Mouse (Mus musculus) cortical plate, adult 2 months (tissue): ENCODE measurements around the gene Adprm.

Experiments used
- CTCF ChIP-seq: fragments of 200-500 bp; IDR thresholded peaks from 2 replicates; pipeline ENCODE4 v1.5.1; 2011; ENCODE audit warnings: mild to moderate bottlenecking, control low read depth, low read length; ENCODE audit not compliant: insufficient read depth; ENCODE audit errors: extremely low read depth
- POLR2A ChIP-seq: fragments of 200-500 bp; IDR thresholded peaks from 2 replicates; pipeline ENCODE4 v1.6.1; 2011; ENCODE audit warnings: mild to moderate bottlenecking, low read length, control low read depth; ENCODE audit not compliant: insufficient read depth; ENCODE audit errors: extremely low read depth

DNA sequence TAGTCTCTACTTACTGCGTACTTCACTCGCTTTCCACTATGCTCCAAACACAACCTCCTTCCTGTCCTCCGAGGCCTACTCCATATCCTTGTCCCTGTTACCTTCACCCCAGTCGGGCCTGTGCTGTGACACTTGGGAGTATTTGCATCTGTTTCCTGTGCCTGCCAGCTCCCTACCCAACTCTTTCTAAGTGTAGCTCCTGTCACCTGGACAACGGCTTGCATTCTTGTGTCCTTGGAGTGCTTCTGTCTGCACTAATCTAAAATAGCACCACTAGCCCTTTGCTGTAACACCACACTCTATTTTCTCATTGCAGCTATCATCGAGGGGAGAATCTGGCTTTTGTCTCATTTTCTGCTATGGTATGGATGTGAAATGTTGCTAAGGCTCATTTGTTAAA is 11.9 kb downstream of the Adprm start:
- no peak for TF ChIP-seq CTCF
- no peak for TF ChIP-seq POLR2A
